In genomic region chr4:151510417-151510816, GRCm38 (mm10) we compare ENCODE assay signal across 28 mouse cellular contexts.
DNase-seq lines count a peak whose midpoint lies in the region; ATAC-seq and TF ChIP-seq lines count a peak whose summit lies in the region.
"Had no signal": no experiment of that assay in that cellular context is flagged by ENCODE, and none has a peak within 500 bp of the region (broad histone marks: within the 10 kb centered on the region; RNA-seq: fewer than 3 reads in every experiment).

No protein-coding gene starts in this region.

- H3K4me2 ChIP-seq in hindbrain, postnatal 0 days (ENCODE audit: low read depth, low read length) = no peak overlapping the region
- H3K4me2 ChIP-seq in hindbrain, embryonic 13.5 days = no peak overlapping the region
- no peak overlapping the region for H3K4me2 ChIP-seq in midbrain, embryonic 16.5 days (ENCODE audit: low read length)
- H3K4me2 ChIP-seq: embryonic facial prominence, embryonic 15.5 days; heart, embryonic 15.5 days; limb, embryonic 15.5 days; liver, embryonic 15.5 days; lung, embryonic 15.5 days had no signal

- H3K4me3 ChIP-seq in hindbrain, postnatal 0 days (ENCODE audit: low read length) = no peak overlapping the region
- H3K4me3 ChIP-seq in hindbrain, embryonic 13.5 days = no peak overlapping the region
- H3K4me3 ChIP-seq in midbrain, embryonic 16.5 days (ENCODE audit: low read depth, low read length) = no peak overlapping the region
- H3K4me3 ChIP-seq: embryonic facial prominence, embryonic 15.5 days; heart, embryonic 15.5 days; limb, embryonic 15.5 days; liver, embryonic 15.5 days; lung, embryonic 15.5 days; myocyte had no signal

- no peaks in the 10 kb centered on the region for H3K9me3 ChIP-seq in hindbrain, postnatal 0 days (ENCODE audit: low read length)
- H3K9me3 ChIP-seq in hindbrain, embryonic 13.5 days = no peaks in the 10 kb centered on the region
- H3K9me3 ChIP-seq in midbrain, embryonic 16.5 days (replicated peaks; ENCODE audit: control insufficient read depth, low read length, poor library complexity, severe bottlenecking) = no peaks in the 10 kb centered on the region
- H3K9me3 ChIP-seq: embryonic facial prominence, embryonic 15.5 days; heart, embryonic 15.5 days; limb, embryonic 15.5 days; liver, embryonic 15.5 days; lung, embryonic 15.5 days had no signal

- WGBS in hindbrain, postnatal 0 days = 47% methylated on average over 4 of the region's 4 CpGs
- WGBS in hindbrain, embryonic 13.5 days = 55% methylated on average over 4 of the region's 4 CpGs
- 51% methylated on average over 4 of the region's 4 CpGs for WGBS in midbrain, embryonic 16.5 days

- no peak overlapping the region for H3K27ac ChIP-seq in hindbrain, postnatal 0 days
- no peak overlapping the region for H3K27ac ChIP-seq in hindbrain, embryonic 13.5 days
- H3K27ac ChIP-seq in midbrain, embryonic 16.5 days (ENCODE audit: low read length) = no peak overlapping the region
- H3K27ac ChIP-seq: embryonic facial prominence, embryonic 15.5 days; heart, embryonic 15.5 days; limb, embryonic 15.5 days; liver, embryonic 15.5 days; lung, embryonic 15.5 days; stomach, postnatal 0 days had no signal

- H3K27me3 ChIP-seq in hindbrain, postnatal 0 days (ENCODE audit: insufficient read depth, low read length) = no peaks in the 10 kb centered on the region
- H3K27me3 ChIP-seq in hindbrain, embryonic 13.5 days = no peaks in the 10 kb centered on the region
- no peaks in the 10 kb centered on the region for H3K27me3 ChIP-seq in midbrain, embryonic 16.5 days (ENCODE audit: control insufficient read depth, insufficient read depth, low read depth, low read length)
- H3K27me3 ChIP-seq: CH12.LX; embryonic facial prominence, embryonic 15.5 days; heart, embryonic 15.5 days; limb, embryonic 15.5 days; liver, embryonic 15.5 days; lung, embryonic 15.5 days; Patski had no signal

- peak; percentile 24 for DNase-seq in hindbrain, postnatal 0 days (ENCODE audit: low spot score)
- DNase-seq in embryo, embryonic 10.5 days (ENCODE audit: low spot score) = peak; percentile 26
- DNase-seq in hindlimb bud, embryonic 11.5 days (ENCODE audit: extremely low spot score, low read depth, low spot score) = peak; percentile 8
- no peak for DNase-seq in spleen, postnatal 14 days (ENCODE audit: low spot score in 2 of 2)
- no peak for DNase-seq in thymus, postnatal 10 days (ENCODE audit: low spot score in 2 of 2)
- DNase-seq: adrenal gland, postnatal 36 days; B cell, adult 2 months; cerebellum, adult 11 months; cerebellum, adult 9-11 months; gastrocnemius, postnatal 25 days; heart, postnatal 36 days; kidney, postnatal 4 days; lung, postnatal 36 days had no signal

- no peak overlapping the region for H3K9ac ChIP-seq in hindbrain, postnatal 0 days (replicated peaks; ENCODE audit: low read length)
- no peak overlapping the region for H3K9ac ChIP-seq in hindbrain, embryonic 13.5 days
- H3K9ac ChIP-seq in midbrain, embryonic 16.5 days (ENCODE audit: low read depth, low read length) = no peak overlapping the region
- H3K9ac ChIP-seq: embryonic facial prominence, embryonic 15.5 days; heart, embryonic 15.5 days; limb, embryonic 15.5 days; liver, embryonic 15.5 days; lung, embryonic 15.5 days had no signal

- H3K36me3 ChIP-seq in hindbrain, postnatal 0 days (ENCODE audit: insufficient read depth, low read length) = no peaks in the 10 kb centered on the region
- H3K36me3 ChIP-seq in hindbrain, embryonic 13.5 days = no peaks in the 10 kb centered on the region
- no peaks in the 10 kb centered on the region for H3K36me3 ChIP-seq in midbrain, embryonic 16.5 days (ENCODE audit: control insufficient read depth, insufficient read depth, low read length)
- H3K36me3 ChIP-seq: embryonic facial prominence, embryonic 15.5 days; G1E; heart, embryonic 15.5 days; limb, embryonic 15.5 days; liver, embryonic 15.5 days; lung, embryonic 15.5 days had no signal

- ATAC-seq in hindbrain, postnatal 0 days = no peak
- no peak for ATAC-seq in hindbrain, embryonic 13.5 days (ENCODE audit: low FRiP score)
- ATAC-seq in midbrain, embryonic 16.5 days = 0 out of 2 replicates have a peak, but pooled peaks have one; percentile 58
- ATAC-seq: forebrain, embryonic 16.5 days; hindbrain, embryonic 16.5 days; intestine, postnatal 0 days; Patski had no signal

- H3K4me1 ChIP-seq in hindbrain, postnatal 0 days (ENCODE audit: insufficient read depth, low read length) = no peaks in the 10 kb centered on the region
- H3K4me1 ChIP-seq in hindbrain, embryonic 13.5 days (replicated peaks) = peaks cover 4% of the 10 kb centered on the region; the same call in 1 of the 2 replicates
- 0 out of 2 replicates have a peak, but pooled peaks cover 2% of the 10 kb centered on the region for H3K4me1 ChIP-seq in midbrain, embryonic 16.5 days (ENCODE audit: control insufficient read depth, insufficient read depth, low read length)
- H3K4me1 ChIP-seq: embryonic facial prominence, embryonic 15.5 days; heart, embryonic 15.5 days; limb, embryonic 15.5 days; liver, embryonic 15.5 days; lung, embryonic 15.5 days had no signal

- no peak for TF ChIP-seq CTCF in hindbrain, postnatal 0 days (IDR thresholded peaks at IDR 0.05; ENCODE audit: low read depth)

Comparison
In these comparisons a context has a peak if more than half of its experiments do, and no peak if none do; other contexts are left out.
1. DNase-seq: peak in hindbrain, postnatal 0 days (single experiment), embryo, embryonic 10.5 days (single experiment) and hindlimb bud, embryonic 11.5 days (single experiment); none in spleen, postnatal 14 days (0 of 2) and thymus, postnatal 10 days (0 of 2).